Mouse (Mus musculus) CH12.LX (cell line): ENCODE measurements around the gene Apba2. TPM values are rescaled to one million over a fixed set of nuclear protein-coding genes. Genes with fewer than 3 reads are reported as not detected.
A peak's percentile ranks its signal among the peaks of the same experiment; 100 is the strongest.

Experiments used
- DNase-seq: peaks from one replicate; pipeline ENCODE4 v3.0.0-alpha.2; 2013; ENCODE audit errors: extremely low read depth
- H3K27ac ChIP-seq: 2 replicates; pipeline ENCODE4 v1.5.1; 2012; ENCODE audit warnings: low read depth, mild to moderate bottlenecking, control low read depth, moderate library complexity; ENCODE audit not compliant: insufficient read depth
- H3K27me3 ChIP-seq: replicated peaks from 2 replicates; pipeline ENCODE3; 2012; ENCODE audit warnings: inconsistent platforms
- H3K36me3 ChIP-seq, 2 experiments: replicated peaks in 1 of 2; 2 replicates each; pipeline versions ENCODE3 to v1.6.1; 2012; ENCODE audit warnings: inconsistent platforms in 1 of 2, low read length in 1 of 2, mild to moderate bottlenecking in 1 of 2, mixed read lengths in 1 of 2, moderate library complexity in 1 of 2; ENCODE audit not compliant: control insufficient read depth in 1 of 2, insufficient read depth in 1 of 2
- H3K4me1 ChIP-seq, 2 experiments: 2 replicates each; pipeline ENCODE4 v1.6.1; 2012; ENCODE audit warnings: inconsistent platforms in 1 of 2, moderate library complexity in 1 of 2; ENCODE audit not compliant: insufficient read depth in 2 of 2, control insufficient read depth in 1 of 2
- H3K4me2 ChIP-seq: 2 replicates; pipeline ENCODE4 v1.6.1; 2012; ENCODE audit warnings: low read depth, mild to moderate bottlenecking, control low read depth; ENCODE audit not compliant: poor library complexity, insufficient read depth, severe bottlenecking
- H3K4me3 ChIP-seq, 3 experiments: fragments of 150-350 bp in 1 of 3; sonication (generic) in 1 of 3; replicated peaks in 1 of 3; 2 replicates each; pipeline versions ENCODE3 to v1.5.1; 2011 to 2012; ENCODE audit warnings: low read depth in 2 of 3, low read length in 2 of 3, mild to moderate bottlenecking in 2 of 3, moderate library complexity in 2 of 3, control low read depth in 1 of 3, improper control_type of control experiment in 1 of 3, inconsistent platforms in 1 of 3, mixed read lengths in 1 of 3; ENCODE audit not compliant: poor library complexity in 1 of 3
- H3K79me2 ChIP-seq: replicated peaks from 2 replicates; pipeline ENCODE4 v1.6.1; 2012; ENCODE audit warnings: mild to moderate bottlenecking, moderate library complexity; ENCODE audit not compliant: control insufficient read depth, poor library complexity, insufficient read depth, severe bottlenecking; ENCODE audit errors: extremely low read depth
- H3K9ac ChIP-seq: 2 replicates; pipeline ENCODE4 v1.6.1; 2012; ENCODE audit warnings: low read depth, mild to moderate bottlenecking, control low read depth, moderate library complexity; ENCODE audit not compliant: insufficient read depth
- H3K9me3 ChIP-seq: replicated peaks from 2 replicates; pipeline ENCODE3; 2012; ENCODE audit warnings: low read length, inconsistent platforms, mixed read lengths
- BHLHE40 ChIP-seq: IDR thresholded peaks from 2 replicates; pipeline ENCODE4 v1.6.1; 2011; ENCODE audit warnings: mild to moderate bottlenecking, low read depth, low read length, improper control_type of control experiment
- CHD2 ChIP-seq: IDR thresholded peaks from 2 replicates; pipeline ENCODE4 v1.6.1; 2011; ENCODE audit warnings: low read length, improper control_type of control experiment
- CTCF ChIP-seq, 2 experiments: IDR thresholded peaks in 1 of 2; conservative IDR thresholded peaks in 1 of 2; 2 replicates each; pipeline ENCODE4 v1.5.1; 2011 to 2012; ENCODE audit warnings: low read depth in 2 of 2, low read length in 2 of 2, improper control_type of control experiment in 1 of 2, inconsistent platforms in 1 of 2, mild to moderate bottlenecking in 1 of 2, moderate library complexity in 1 of 2
- E2F4 ChIP-seq: IDR thresholded peaks from 2 replicates; pipeline ENCODE4 v1.6.1; 2011; ENCODE audit warnings: low read depth, low read length, improper control_type of control experiment; ENCODE audit not compliant: insufficient replicate concordance
- EP300 ChIP-seq: IDR thresholded peaks from 2 replicates; pipeline ENCODE4 v1.6.1; 2011; ENCODE audit warnings: low read length, improper control_type of control experiment
- HCFC1 ChIP-seq: IDR thresholded peaks from 2 replicates; pipeline ENCODE4 v1.6.1; 2012; ENCODE audit warnings: low read depth, mild to moderate bottlenecking, inconsistent platforms, low read length, improper control_type of control experiment
- JUN ChIP-seq: IDR thresholded peaks from 2 replicates; pipeline ENCODE4 v1.6.1; 2011; ENCODE audit warnings: low read depth, mild to moderate bottlenecking, low read length, improper control_type of control experiment, moderate library complexity; ENCODE audit not compliant: insufficient read depth
- JUND ChIP-seq: conservative IDR thresholded peaks from 2 replicates; pipeline ENCODE4 v1.6.1; 2011; ENCODE audit warnings: low read depth, low read length, improper control_type of control experiment
- MEF2A ChIP-seq: IDR thresholded peaks from 2 replicates; pipeline ENCODE4 v1.6.1; 2014; ENCODE audit warnings: low read depth, mild to moderate bottlenecking, inconsistent platforms, low read length, improper control_type of control experiment, borderline replicate concordance
- MXI1 ChIP-seq: IDR thresholded peaks from 2 replicates; pipeline ENCODE4 v1.6.1; 2011; ENCODE audit warnings: mild to moderate bottlenecking, low read depth, low read length, improper control_type of control experiment
- NRF1 ChIP-seq: IDR thresholded peaks from 2 replicates; pipeline ENCODE4 v1.6.1; 2014; ENCODE audit warnings: low read depth, mild to moderate bottlenecking, inconsistent platforms, low read length, improper control_type of control experiment, moderate library complexity
- POLR2A ChIP-seq: IDR thresholded peaks from 2 replicates; pipeline ENCODE4 v1.6.1; 2011; ENCODE audit warnings: low read depth, mild to moderate bottlenecking, improper control_type of control experiment, low read length
- RAD21 ChIP-seq: IDR thresholded peaks from 2 replicates; pipeline ENCODE4 v1.6.1; 2011; ENCODE audit warnings: low read depth, mild to moderate bottlenecking, low read length, improper control_type of control experiment, moderate library complexity
- SIN3A ChIP-seq: IDR thresholded peaks from 2 replicates; pipeline ENCODE4 v1.6.1; 2012; ENCODE audit warnings: low read length, improper control_type of control experiment, inconsistent platforms
- TBP ChIP-seq: conservative IDR thresholded peaks from 2 replicates; pipeline ENCODE4 v1.6.1; 2011; ENCODE audit warnings: low read depth, low read length, improper control_type of control experiment
- TCF12 ChIP-seq: IDR thresholded peaks from 2 replicates; pipeline ENCODE4 v1.6.1; 2014; ENCODE audit warnings: low read depth, mild to moderate bottlenecking, inconsistent platforms, low read length, improper control_type of control experiment
- UBTF ChIP-seq: IDR thresholded peaks from 2 replicates; pipeline ENCODE4 v1.6.1; 2012; ENCODE audit warnings: low read depth, mild to moderate bottlenecking, inconsistent platforms, low read length, improper control_type of control experiment, moderate library complexity
- USF1 ChIP-seq: IDR thresholded peaks from 2 replicates; pipeline ENCODE4 v1.6.1; 2014; ENCODE audit warnings: low read depth, mild to moderate bottlenecking, inconsistent platforms, low read length, improper control_type of control experiment
- USF2 ChIP-seq: conservative IDR thresholded peaks from 2 replicates; pipeline ENCODE4 v1.6.1; 2011; ENCODE audit warnings: low read depth, low read length, improper control_type of control experiment
- ZKSCAN1 ChIP-seq: IDR thresholded peaks from 2 replicates; pipeline ENCODE4 v1.6.1; 2012; ENCODE audit warnings: low read depth, inconsistent platforms, low read length, improper control_type of control experiment, borderline replicate concordance
- ZNF384 ChIP-seq: IDR thresholded peaks from 2 replicates; pipeline ENCODE4 v1.6.1; 2012; ENCODE audit warnings: low read depth, low read length, improper control_type of control experiment, inconsistent platforms
- dilution Hi-C: fragments of 300-500 bp; cut with MboI; formaldehyde crosslinking; loops from 2 replicates; pipeline ENCODE4 v1.14.3; 2020; ENCODE audit warnings: low sequenced_read_pairs; ENCODE audit not compliant: extremely low pct_unique_long_range_greater_than_20kb, extremely low pct_ligation_motif_present
- in situ Hi-C: fragments of 300-500 bp; cut with MboI; formaldehyde crosslinking; loops from 3 replicates; pipeline ENCODE4 v1.14.3; 2019; ENCODE audit warnings: low sequenced_read_pairs, low pct_ligation_motif_present, low pct_unique_long_range_greater_than_20kb, mixed read lengths
- polyA plus RNA-seq: library from polyadenylated mRNA; unstranded; fragments of >175 nt; gene quantifications from 2 replicates; pipeline ENCODE4 v1.2.1, GENCODE M21; 2012; ENCODE audit warnings: low read depth; ENCODE audit not compliant: insufficient read length
- total RNA-seq, 2 experiments: library from RNA; depleted of rRNA; stranded (reverse); fragments of 300-350 nt in 1 of 2; fragments of >200 nt in 1 of 2; gene quantifications; 2 replicates each; pipeline ENCODE4 v1.2.3; 2012 to 2014

Gene Apba2
- total and polyA plus RNA-seq, 3 experiments = 0.19 TPM; not detected in 2

- Histone ChIP-seq H3K36me3 (no peaks in the 10 kb centered on the region), H3K79me2 (no peaks in the 10 kb centered on the region), H3K27me3 (peaks cover 6% of the 10 kb centered on the region), H3K4me1 (no peaks in the 10 kb centered on the region), H3K4me3 (no peak overlapping the region)
- in situ Hi-C loops (loop anchor here (25.0 kb wide), 1 partner anchor 185 kb away; no protein-coding TSS in a partner anchor), dilution Hi-C loops (no loop called here)
- peak; percentile 48 for TF ChIP-seq RAD21
- TF ChIP-seq MXI1 = no peak
- TF ChIP-seq TCF12 = no peak
- TF ChIP-seq CTCF (conservative IDR thresholded peaks at IDR 0.05 in 1 of 2, IDR thresholded peaks at IDR 0.05 in 1 of 2; ENCODE audit: low read depth in 2 of 2, low read length in 2 of 2) = peak in 1 of 2 experiments; percentile 50; a peak in 2 of 4 replicates
- TF ChIP-seq HCFC1 = no peak
- TF ChIP-seq UBTF = no peak
- TF ChIP-seq BHLHE40 = no peak
- no peak for TF ChIP-seq SIN3A
- no peak for TF ChIP-seq E2F4
- TF ChIP-seq NRF1 = peak; percentile 71
- no peak for TF ChIP-seq CHD2
- TF ChIP-seq, all 38 proteins: peak for 3
- no peak overlapping the region for H3K27ac ChIP-seq
- H3K9me3 ChIP-seq = no peaks in the 10 kb centered on the region
- no peak overlapping the region for H3K4me2 ChIP-seq
- H3K9ac ChIP-seq = no peak overlapping the region
- DNase-seq = no peak
Observed at GRCm38 (mm10) chr7:64552523-64553190, 51.2 kb downstream of the Apba2 start.

DNA sequence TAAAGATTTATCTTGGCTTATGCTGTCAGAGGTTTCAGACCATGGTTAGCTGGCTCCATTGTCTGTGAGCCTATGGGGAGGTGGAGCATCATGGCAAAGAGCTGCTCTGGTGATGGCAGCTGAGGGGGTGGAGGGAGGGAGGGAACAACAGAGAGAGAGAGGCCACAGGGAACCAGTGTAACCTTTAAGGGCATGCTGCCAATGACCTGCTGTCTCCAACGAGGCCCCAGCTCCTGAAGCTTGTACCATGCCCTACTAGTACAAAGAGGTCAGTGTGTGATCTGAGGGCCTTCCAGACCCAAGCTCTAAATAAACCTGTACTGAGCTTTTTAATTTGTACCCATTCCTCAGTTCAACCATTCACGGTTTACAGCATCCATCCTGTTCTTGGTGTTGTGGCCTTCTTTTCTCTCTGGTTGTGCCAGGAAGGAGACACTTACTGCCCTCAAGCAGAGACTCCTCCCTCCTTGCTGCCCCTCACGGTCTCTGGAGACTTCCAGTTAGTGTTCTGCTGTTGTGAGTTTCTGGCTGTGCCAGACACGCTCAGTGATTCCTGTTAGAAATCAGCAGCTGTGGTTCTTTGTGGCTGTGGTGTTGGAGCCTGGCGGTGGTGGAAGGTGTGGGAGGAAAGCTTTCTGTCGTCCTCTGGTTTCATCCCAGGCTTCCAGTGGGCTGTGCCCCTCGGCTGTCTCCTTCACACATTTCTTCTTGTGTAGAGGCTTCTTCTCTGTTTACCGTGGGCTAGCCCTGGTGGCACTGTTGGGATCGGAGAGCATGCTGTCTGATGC lies 60.4 kb downstream of the Apba2 start:
- Histone ChIP-seq H3K36me3 (no peaks in the 10 kb centered on the region), H3K4me1 (peaks cover 0 to 12% of the 10 kb centered on the region in 2 experiments; a peak in 2 of 4 replicates), H3K9me3 (no peaks in the 10 kb centered on the region), H3K4me3 (no peak overlapping the region), H3K79me2 (no peaks in the 10 kb centered on the region), H3K27ac (no peak overlapping the region), H3K27me3 (peaks cover 13% of the 10 kb centered on the region), H3K4me2 (no peak overlapping the region), H3K9ac (no peak overlapping the region)
- peak; percentile 13 for DNase-seq
- dilution Hi-C loops (no loop called here), in situ Hi-C loops (loop anchor here (25.0 kb wide), 1 partner anchor 175 kb away; no protein-coding TSS in a partner anchor)
- no peak for TF ChIP-seq ZKSCAN1
- TF ChIP-seq BHLHE40 = no peak
- no peak for TF ChIP-seq CHD2
- TF ChIP-seq USF2 = no peak
- TF ChIP-seq JUN = no peak
- TF ChIP-seq RAD21 = no peak
- TF ChIP-seq ZNF384 = no peak
- TF ChIP-seq MEF2A = no peak
- TF ChIP-seq CTCF (conservative IDR thresholded peaks at IDR 0.05 in 1 of 2, IDR thresholded peaks at IDR 0.05 in 1 of 2; ENCODE audit: low read depth in 2 of 2, low read length in 2 of 2) = no peak
- TF ChIP-seq EP300 = no peak
- no peak for TF ChIP-seq USF1
- TF ChIP-seq POLR2A = no peak
- TF ChIP-seq E2F4 = no peak
- TF ChIP-seq NRF1 = no peak
- no peak for TF ChIP-seq HCFC1
- no peak for TF ChIP-seq JUND
- no peak for TF ChIP-seq TBP
